Comparison of ENCODE assay signal across 15 mouse cellular contexts in genomic region chr9:85546226-85546625, GRCm38 (mm10).
DNase-seq lines count a peak whose midpoint lies in the region; TF ChIP-seq lines count a peak whose summit lies in the region.
"Had no signal": no experiment of that assay in that cellular context is flagged by ENCODE, and none has a peak within 500 bp of the region (broad histone marks: within the 10 kb centered on the region; RNA-seq: fewer than 3 reads in every experiment).

No protein-coding gene starts in this region.

- no peak overlapping the region for H3K4me3 ChIP-seq in gastrocnemius, adult 2 months
- H3K4me3 ChIP-seq: embryonic facial prominence, embryonic 12.5 days; forebrain, embryonic 15.5 days; heart, embryonic 13.5 days; hindbrain, embryonic 15.5 days had no signal

- no peak for TF ChIP-seq CTCF in gastrocnemius, adult 2 months (IDR thresholded peaks at IDR 0.05)

- DNase-seq in gastrocnemius, adult 2 months: no peak
- DNase-seq in gastrocnemius, postnatal 4 days (ENCODE audit: low spot score in 2 of 2): no peak
- peak; percentile 7 for DNase-seq in NIH3T3 (ENCODE audit: low read depth)
- DNase-seq in adrenal gland, adult 8-10 months: peak; percentile 36
- peak; percentile 55 for DNase-seq in skeletal muscle tissue, adult 2 months (ENCODE audit: low read depth, low spot score)
- no peak for DNase-seq in right cerebral cortex, adult 2 months (ENCODE audit: low spot score in 2 of 2)
- DNase-seq: cerebellum, adult 11 months; cerebellum, adult 8-10 months; cerebellum, postnatal 25 days; heart, postnatal 36 days; kidney, adult 2 months had no signal

- intact Hi-C loops in gastrocnemius, adult 2 months (cut with DNase I): no loop called here

- H3K27ac ChIP-seq in gastrocnemius, adult 2 months: peak overlapping the region; percentile 66; the same call in 1 of the 2 replicates
- H3K27ac ChIP-seq: embryonic facial prominence, embryonic 12.5 days; forebrain, embryonic 15.5 days; heart, embryonic 13.5 days; hindbrain, embryonic 15.5 days had no signal

Comparison
In these comparisons a context has a peak if more than half of its experiments do, and no peak if none do; other contexts are left out.
1. DNase-seq: peak in NIH3T3 (single experiment), adrenal gland, adult 8-10 months (single experiment) and skeletal muscle tissue, adult 2 months (single experiment); none in gastrocnemius, adult 2 months (single experiment), gastrocnemius, postnatal 4 days (0 of 2) and right cerebral cortex, adult 2 months (0 of 2).